Mouse (Mus musculus) megakaryocyte, embryonic 14.5 days (primary cell): Measurements from ENCODE around the gene Gjb2.

Experiments
- FLI1 ChIP-seq: IDR thresholded peaks from 2 replicates; pipeline ENCODE4 v1.6.1; 2012; ENCODE audit warnings: low read length, inconsistent platforms, mixed read lengths
- GATA1 ChIP-seq: IDR thresholded peaks from 3 replicates; pipeline ENCODE4 v1.6.1; 2012; ENCODE audit warnings: mixed read lengths, low read length, inconsistent platforms, borderline replicate concordance

- TF ChIP-seq GATA1 (no peak), FLI1 (no peak)
These were observed 14.5 kb downstream of the Gjb2 start for GRCm38 (mm10) chr14:57090001-57090400.
